Comparison of ENCODE assay signal across 15 mouse cellular contexts in the genomic region with DNA sequence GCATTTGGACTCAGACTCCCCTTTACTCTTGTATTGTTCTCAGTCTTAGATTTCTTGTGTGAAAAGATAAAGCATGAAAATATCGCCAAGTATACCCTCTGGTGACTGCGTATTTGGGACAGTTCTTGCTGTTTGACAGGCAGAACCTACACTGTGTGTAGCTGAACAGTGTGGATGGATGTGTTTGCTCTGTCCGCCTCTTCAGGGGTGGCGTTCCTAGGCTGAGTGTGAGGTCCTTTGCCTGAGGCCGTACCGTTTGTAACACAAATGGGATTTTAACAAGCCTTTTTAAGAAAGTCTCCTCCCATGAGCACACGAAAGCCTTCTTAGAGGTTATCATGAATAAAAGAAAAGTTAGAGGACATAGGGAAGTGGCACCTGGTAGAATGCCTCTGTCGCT.
"Had no signal": no experiment of that assay in that cellular context is flagged by ENCODE, and none has a peak within 500 bp of the region (broad histone marks: within the 10 kb centered on the region; RNA-seq: fewer than 3 reads in every experiment).

No protein-coding gene starts in this region.

- H3K9me3 ChIP-seq: limb, embryonic 12.5 days; liver, embryonic 13.5 days; lung, embryonic 15.5 days; neural tube, embryonic 13.5 days had no signal

- H3K4me2 ChIP-seq: limb, embryonic 12.5 days; liver, embryonic 13.5 days; lung, embryonic 15.5 days; neural tube, embryonic 13.5 days had no signal

- H3K9ac ChIP-seq: limb, embryonic 12.5 days; liver, embryonic 13.5 days; liver, postnatal 0 days; lung, embryonic 15.5 days; neural tube, embryonic 13.5 days had no signal

- DNase-seq: kidney, postnatal 10 days; kidney, postnatal 4 days; liver; liver, embryonic 13.5 days; liver, postnatal 0 days; lung, postnatal 14 days; right cerebral cortex, adult 18-20 months; right cerebral cortex, postnatal 25 days; thymus, postnatal 4 days had no signal

- ATAC-seq: liver, postnatal 0 days had no signal

- H3K4me3 ChIP-seq: layer of hippocampus, adult 2 months; limb, embryonic 12.5 days; liver, embryonic 13.5 days; lung, embryonic 15.5 days; neural tube, embryonic 13.5 days had no signal

- H3K27me3 ChIP-seq: liver, embryonic 13.5 days; lung, embryonic 15.5 days; neural tube, embryonic 13.5 days had no signal

- H3K4me1 ChIP-seq: limb, embryonic 12.5 days; liver, embryonic 13.5 days; lung, embryonic 15.5 days had no signal

- H3K27ac ChIP-seq: layer of hippocampus, adult 2 months; limb, embryonic 12.5 days; liver, embryonic 13.5 days; lung, embryonic 15.5 days; macrophage; neural tube, embryonic 13.5 days; stomach, postnatal 0 days had no signal

- H3K36me3 ChIP-seq: limb, embryonic 12.5 days; liver, embryonic 13.5 days; lung, embryonic 15.5 days; neural tube, embryonic 13.5 days had no signal
